Mouse (Mus musculus) kidney, postnatal 0 days (tissue): ENCODE results near the gene Bbc3. TPM values are rescaled to one million over a fixed set of nuclear protein-coding genes. Genes with fewer than 3 reads are reported as not detected.
A peak's percentile ranks its signal among the peaks of the same experiment; 100 is the strongest.
"Not testable (repeated sequence)": the region's sequence is repeated elsewhere in the genome, so short reads cannot be mapped to it uniquely, and the experiment has no call there.

Experiments used
- ATAC-seq: fragments of 200-750 bp; cut with Nextera tagmentation; replicated peaks from 2 replicates; pipeline ENCODE4 v1.8.0; 2017; ENCODE audit warnings: low read depth, moderate number of reproducible peaks, moderate TSS enrichment, moderate library complexity; ENCODE audit not compliant: low FRiP score
- DNase-seq: peaks from one replicate; pipeline ENCODE4 v3.0.0-alpha.2; 2016; ENCODE audit warnings: low spot score
- H3K27ac ChIP-seq: fragments of 300-500 bp; sonication (generic); 2 replicates; pipeline ENCODE4 v1.5.1; 2014; ENCODE audit warnings: mild to moderate bottlenecking
- H3K27me3 ChIP-seq: fragments of 300-500 bp; sonication (generic); 2 replicates; pipeline ENCODE4 v1.6.1; 2014; ENCODE audit warnings: low read length, mixed read lengths; ENCODE audit not compliant: insufficient read depth
- H3K36me3 ChIP-seq: fragments of 300-500 bp; sonication (generic); 2 replicates; pipeline ENCODE4 v1.6.1; 2014; ENCODE audit warnings: low read length, mixed read lengths; ENCODE audit not compliant: insufficient read depth
- H3K4me1 ChIP-seq: fragments of 300-500 bp; sonication (generic); replicated peaks from 2 replicates; pipeline ENCODE4 v1.6.1; 2014; ENCODE audit warnings: antibody characterized with exemption, low read length, mixed read lengths; ENCODE audit not compliant: insufficient read depth
- H3K4me2 ChIP-seq: fragments of 300-500 bp; sonication (generic); 2 replicates; pipeline ENCODE4 v1.6.1; 2014; ENCODE audit warnings: mild to moderate bottlenecking, low read length, moderate library complexity, mixed read lengths
- H3K4me3 ChIP-seq: fragments of 300-500 bp; sonication (generic); replicated peaks from 2 replicates; pipeline ENCODE4 v1.5.1; 2014; ENCODE audit warnings: low read depth, low read length
- H3K9ac ChIP-seq: fragments of 300-500 bp; sonication (generic); 2 replicates; pipeline ENCODE4 v1.6.1; 2014; ENCODE audit warnings: low read depth, low read length
- H3K9me3 ChIP-seq: fragments of 300-500 bp; sonication (generic); replicated peaks from 2 replicates; pipeline ENCODE4 v1.6.1; 2016; ENCODE audit warnings: low read length, inconsistent platforms, mixed read lengths
- CTCF ChIP-seq: IDR thresholded peaks from 2 replicates; pipeline ENCODE4 v1.5.1; 2016; ENCODE audit warnings: antibody characterized with exemption, low read depth, mild to moderate bottlenecking, moderate library complexity
- WGBS: fragments of 180-500 bp; shearing (Covaris S2); extraction: QIAGEN DNeasy Blood & Tissue Kit; methylation state at CpG from one replicate; pipeline ENCODE4 v1.1.7; 2014; 5-methylcytosine and 5-hydroxymethylcytosine counted together
- polyA plus RNA-seq: library from polyadenylated mRNA; unstranded; fragments of >200 nt; fragmentation: Nextera tagmentation; extraction: Ambion mirVana; gene quantifications from 2 replicates; pipeline ENCODE4 v1.2.1, GENCODE M21; 2015

Gene Bbc3
- polyA plus RNA-seq, 1 experiment from 2014 or later: 13.1 TPM

- H3K4me2 ChIP-seq: no peak overlapping the region
- DNase-seq (no peak), ATAC-seq (no peak)
- TF ChIP-seq CTCF: no peak
- 58% methylated on average over 2 of the region's 2 CpGs for WGBS
- H3K36me3 ChIP-seq: no peaks in the 10 kb centered on the region
- no peaks in the 10 kb centered on the region for H3K27me3 ChIP-seq
- H3K4me1 ChIP-seq: no peaks in the 10 kb centered on the region; the same call in 1 of the 2 replicates
- H3K27ac ChIP-seq: 0 out of 2 replicates have a peak overlapping the region, but pooled peaks have one; percentile 76
- no peaks in the 10 kb centered on the region for H3K9me3 ChIP-seq
- no peak overlapping the region for H3K4me3 ChIP-seq
- H3K9ac ChIP-seq: no peak overlapping the region
Observed at GRCm38 (mm10) chr7:16297616-16298015, 10.6 kb upstream of the Bbc3 start.

- H3K27me3 ChIP-seq: no peaks in the 10 kb centered on the region
- no peak overlapping the region for H3K4me3 ChIP-seq
- no peaks in the 10 kb centered on the region; the same call in 1 of the 2 replicates for H3K4me1 ChIP-seq
- no peaks in the 10 kb centered on the region for H3K36me3 ChIP-seq
- no peak for TF ChIP-seq CTCF
- no peak overlapping the region for H3K9ac ChIP-seq
- no peak for DNase-seq
- H3K9me3 ChIP-seq: no peaks in the 10 kb centered on the region
- no peak overlapping the region for H3K27ac ChIP-seq
- 77% methylated on average over 5 of the region's 5 CpGs for WGBS
- ATAC-seq: no peak
- peak overlapping the region; percentile 61 for H3K4me2 ChIP-seq
Observed at GRCm38 (mm10) chr7:16298927-16299326, 9.3 kb upstream of the Bbc3 start.

GRCm38 (mm10) chr7:16299419-16300035 lies 8.7 kb upstream of the Bbc3 start:
- H3K4me1 ChIP-seq: no peaks in the 10 kb centered on the region; the same call in 1 of the 2 replicates
- H3K4me2 ChIP-seq: peak overlapping the region; percentile 61
- no peaks in the 10 kb centered on the region for H3K36me3 ChIP-seq
- no peak overlapping the region for H3K27ac ChIP-seq
- H3K4me3 ChIP-seq: peak overlapping the region; percentile 28
- peak; percentile 87 for DNase-seq
- peak; percentile 72 for ATAC-seq
- H3K9ac ChIP-seq: peak overlapping the region; percentile 46
- WGBS: under 1% methylated on average over 51 of the region's 52 CpGs
- 0 out of 2 replicates have a peak, but pooled peaks have one; percentile 1 for TF ChIP-seq CTCF
- no peaks in the 10 kb centered on the region for H3K27me3 ChIP-seq
- no peaks in the 10 kb centered on the region for H3K9me3 ChIP-seq

GRCm38 (mm10) chr7:16307141-16307540 lies 1.1 kb upstream of the Bbc3 start:
- H3K36me3 ChIP-seq, ATAC-seq, H3K4me3 ChIP-seq, H3K27me3 ChIP-seq, DNase-seq, H3K27ac ChIP-seq, H3K9ac ChIP-seq, H3K4me2 ChIP-seq, H3K9me3 ChIP-seq: not testable (repeated sequence)
- 59% methylated on average over 6 of the region's 6 CpGs for WGBS
- H3K4me1 ChIP-seq: peaks cover 13% of the 10 kb centered on the region; the same call in 1 of the 2 replicates

- peak overlapping the region; percentile 67; the same call in 1 of the 2 replicates for H3K9ac ChIP-seq
- DNase-seq: no peak
- peak overlapping the region; percentile 99 for H3K4me2 ChIP-seq
- H3K9me3 ChIP-seq: no peaks in the 10 kb centered on the region
- H3K4me3 ChIP-seq: peak overlapping the region; percentile 80; the same call in 1 of the 2 replicates
- 26% methylated on average over 16 of the region's 16 CpGs for WGBS
- no peaks in the 10 kb centered on the region for H3K27me3 ChIP-seq
- 0 out of 2 replicates have a peak, but pooled peaks have one; percentile 0 for ATAC-seq
- peak overlapping the region; percentile 70; the same call in 1 of the 2 replicates for H3K27ac ChIP-seq
- no peaks in the 10 kb centered on the region for H3K36me3 ChIP-seq
- H3K4me1 ChIP-seq: peaks cover 24% of the 10 kb centered on the region; the same call in 1 of the 2 replicates
- TF ChIP-seq CTCF: no peak
Observed at GRCm38 (mm10) chr7:16308555-16309317, 543 bp downstream of the Bbc3 start.

GRCm38 (mm10) chr7:16309318-16310019 lies 1.3 kb downstream of the Bbc3 start:
- peak overlapping the region; percentile 99 for H3K4me2 ChIP-seq
- no peaks in the 10 kb centered on the region for H3K9me3 ChIP-seq
- H3K36me3 ChIP-seq: no peaks in the 10 kb centered on the region
- peaks cover 27% of the 10 kb centered on the region for H3K4me1 ChIP-seq
- H3K27me3 ChIP-seq: no peaks in the 10 kb centered on the region
- peak; percentile 11 for ATAC-seq
- TF ChIP-seq CTCF: no peak; the same call in 1 of the 2 replicates
- peak; percentile 85 for DNase-seq
- under 1% methylated on average over 60 of the region's 61 CpGs for WGBS
- H3K27ac ChIP-seq: peak overlapping the region; percentile 70
- peak overlapping the region; percentile 80 for H3K4me3 ChIP-seq
- peak overlapping the region; percentile 67 for H3K9ac ChIP-seq
